Mouse (Mus musculus): Measurements from ENCODE around the gene Slc27a5.

GRCm38 (mm10) chr7:12992222-12992621 lies 5.8 kb downstream of the Slc27a5 start:
- TF ChIP-seq MAFK (IDR thresholded peaks at IDR 0.05; ENCODE audit: insufficient read depth, low read depth, low read length) (no peak), HCFC1 (IDR thresholded peaks at IDR 0.05; ENCODE audit: borderline replicate concordance, insufficient read depth, low read length) (no peak)
